Mouse (Mus musculus) central nervous system, embryonic 18 days (tissue): ENCODE measurements around the gene Btbd18. TPM values are rescaled to one million over a fixed set of nuclear protein-coding genes. Genes with fewer than 3 reads are reported as not detected.

ENCODE experiments used
- polyA plus RNA-seq: library from polyadenylated mRNA; depleted of rRNA; stranded (reverse); fragments of >200 nt; gene quantifications from 2 replicates; pipeline ENCODE4 v1.2.3, GENCODE M21; 2012; rRNA removed

Btbd18 gene
- not detected in 2 replicates for polyA plus RNA-seq

DNA sequence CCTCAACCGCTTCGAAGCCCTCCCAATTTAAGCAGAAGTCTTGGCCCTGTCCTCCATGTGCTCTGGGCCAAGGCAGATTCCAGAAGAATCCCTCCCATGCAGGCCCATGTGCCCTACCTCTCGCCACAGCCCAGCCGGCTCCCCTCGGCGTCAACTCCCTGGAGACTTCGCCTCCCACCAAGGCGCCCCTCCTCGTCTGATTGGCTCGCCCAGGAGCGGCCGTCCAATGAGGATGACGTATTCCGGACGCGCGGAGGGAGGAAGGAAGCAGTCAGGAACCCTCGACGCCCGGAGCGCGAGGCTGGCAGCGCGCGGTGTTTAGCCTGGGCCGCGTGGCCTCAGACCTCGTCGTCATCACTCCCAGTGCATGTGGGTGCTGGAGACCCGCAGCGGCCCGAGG, at the start of gene Btbd18:
Gene Btbd18 (plus strand): TSS at position 274 of the 400 bp plus-strand sequence.

GRCm38 (mm10) chr2:84650464-84651195, 8.2 kb upstream of the Btbd18 start, which contains the start of gene Ctnnd1:
Gene Ctnnd1 (minus strand): TSS chr2:84650765.

GRCm38 (mm10) chr2:84670569-84670933, 11.7 kb downstream of the Btbd18 start, which contains the start of gene Selenoh:
Gene Selenoh (minus strand): TSS chr2:84670770.

GRCm38 (mm10) chr2:84677968-84678880, 19.3 kb downstream of the Btbd18 start, which contains the start of the genes Gm28635 and Med19:
Gene Gm28635 (minus strand): TSS chr2:84678041.
Gene Med19 (plus strand): TSS chr2:84678402.

GRCm38 (mm10) chr2:84679016-84679415, 20.1 kb downstream of the Btbd18 start, which contains the start of gene Tmx2:
Gene Tmx2 (minus strand): TSS chr2:84679140.

DNA sequence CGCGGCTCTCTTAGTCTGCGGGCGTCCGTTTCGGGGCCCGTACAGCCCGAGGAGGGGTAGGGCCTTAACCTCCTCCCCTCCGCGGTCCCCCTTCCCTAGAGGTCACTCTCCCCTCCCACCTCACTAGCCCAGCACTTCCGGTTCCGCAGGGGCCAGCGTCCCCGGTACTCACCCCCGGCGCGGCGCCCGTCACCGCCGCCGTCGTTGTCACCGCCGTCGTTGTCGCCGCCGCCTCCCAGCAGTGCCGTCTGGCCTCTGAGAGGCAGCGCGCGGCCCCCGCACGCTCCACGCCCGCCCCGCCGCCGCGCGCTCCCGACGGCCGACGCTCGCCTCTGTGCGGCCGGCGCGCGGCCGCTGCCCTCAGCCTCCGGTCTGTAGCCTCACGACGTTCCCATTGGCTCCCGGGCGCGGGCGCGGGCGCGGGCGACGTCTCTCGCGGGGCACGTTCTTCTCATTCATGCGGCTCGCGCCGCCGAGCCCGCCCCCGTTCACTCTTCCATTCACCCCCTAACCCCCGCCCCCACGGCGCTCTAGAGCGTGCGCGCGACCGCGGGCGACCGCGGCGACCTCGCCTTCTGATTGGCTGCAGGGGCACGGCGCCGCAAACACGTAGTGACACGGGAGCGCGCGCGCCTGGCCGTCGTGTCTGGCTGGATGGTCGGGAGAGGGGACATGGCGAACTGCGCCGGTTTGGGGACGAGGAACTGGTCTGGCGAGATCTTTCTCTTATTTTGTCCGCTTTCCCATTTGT, 56.1 kb downstream of the Btbd18 start, which contains the start of gene Zdhhc5:
Gene Zdhhc5 (minus strand): TSS at position 370 of the 751 bp plus-strand sequence.

Other genes with a start within 250 kb of the Btbd18 start
- 3.2 and 4.2 TPM in 2 replicates for gene Calcrl, start 233.7 kb upstream of the Btbd18 start, polyA plus RNA-seq
- 11.8 and 12.0 TPM in 2 replicates for gene Tfpi, start 182.3 kb upstream of the Btbd18 start, polyA plus RNA-seq
- gene Ctnnd1, start 8.3 kb upstream of the Btbd18 start, polyA plus RNA-seq: 67.7 and 68.7 TPM in 2 replicates
- 167 and 173 TPM in 2 replicates for gene Selenoh, start 11.7 kb downstream of the Btbd18 start, polyA plus RNA-seq
- gene Gm28635, start 19.0 kb downstream of the Btbd18 start, polyA plus RNA-seq: not detected in 2 replicates
- gene Med19, start 19.3 kb downstream of the Btbd18 start, polyA plus RNA-seq: 34.8 and 35.5 TPM in 2 replicates
- gene Tmx2, start 20.1 kb downstream of the Btbd18 start, polyA plus RNA-seq: 199 and 202 TPM in 2 replicates
- gene Zdhhc5, start 56.1 kb downstream of the Btbd18 start, polyA plus RNA-seq: 27.7 and 27.9 TPM in 2 replicates
- gene Clp1, start 68.3 kb downstream of the Btbd18 start, polyA plus RNA-seq: 14.1 and 14.7 TPM in 2 replicates
- 45.5 and 46.4 TPM in 2 replicates for gene Ypel4, start 75.0 kb downstream of the Btbd18 start, polyA plus RNA-seq
- gene Gm19426, start 84.6 kb downstream of the Btbd18 start, polyA plus RNA-seq: 4.9 and 6.1 TPM in 2 replicates
- gene Serping1, start 116.4 kb downstream of the Btbd18 start, polyA plus RNA-seq: 14.7 and 19.9 TPM in 2 replicates
- 11.0 and 12.9 TPM in 2 replicates for gene Ube2l6, start 139.7 kb downstream of the Btbd18 start, polyA plus RNA-seq
- gene Smtnl1, start 163.6 kb downstream of the Btbd18 start, polyA plus RNA-seq: 1.5 TPM in 1 of 2 replicates, not detected in the other
- 108 and 122 TPM in 2 replicates for gene Timm10, start 167.9 kb downstream of the Btbd18 start, polyA plus RNA-seq
- 1.5 and 1.6 TPM in 2 replicates for gene Slc43a1, start 179.8 kb downstream of the Btbd18 start, polyA plus RNA-seq
- 24.1 and 28.7 TPM in 2 replicates for gene Rtn4rl2, start 227.6 kb downstream of the Btbd18 start, polyA plus RNA-seq